Mouse (Mus musculus) CD4-positive helper T cell, adult 2 months (primary cell): Measurements from ENCODE around the gene Gm10320.

Experiments used
- DNase-seq: peaks from one replicate; pipeline ENCODE4 v3.0.0-alpha.2; 2012; ENCODE audit warnings: low read depth, missing footprints, low spot score

The Gm10320 gene

DNA sequence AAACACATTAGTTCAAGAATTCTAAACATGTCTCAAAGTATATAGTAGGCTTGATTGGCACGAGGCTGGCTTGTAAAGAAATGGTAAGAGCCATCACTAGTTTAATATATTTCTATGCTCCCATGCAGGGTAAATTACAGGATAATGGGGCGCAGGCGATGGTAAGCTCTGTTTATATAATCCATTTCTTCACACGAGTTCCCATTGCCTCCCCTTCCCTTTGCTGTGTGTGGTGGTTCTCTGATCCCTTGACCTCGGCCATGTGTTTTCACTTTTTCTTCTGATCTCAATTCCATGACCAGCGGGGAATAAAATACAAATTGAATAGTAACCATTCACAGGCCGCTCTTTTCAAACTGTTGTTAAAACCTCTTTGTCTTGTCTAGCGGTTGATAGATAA lies 11.8 kb upstream of the Gm10320 start:
- DNase-seq, result no peak

DNA sequence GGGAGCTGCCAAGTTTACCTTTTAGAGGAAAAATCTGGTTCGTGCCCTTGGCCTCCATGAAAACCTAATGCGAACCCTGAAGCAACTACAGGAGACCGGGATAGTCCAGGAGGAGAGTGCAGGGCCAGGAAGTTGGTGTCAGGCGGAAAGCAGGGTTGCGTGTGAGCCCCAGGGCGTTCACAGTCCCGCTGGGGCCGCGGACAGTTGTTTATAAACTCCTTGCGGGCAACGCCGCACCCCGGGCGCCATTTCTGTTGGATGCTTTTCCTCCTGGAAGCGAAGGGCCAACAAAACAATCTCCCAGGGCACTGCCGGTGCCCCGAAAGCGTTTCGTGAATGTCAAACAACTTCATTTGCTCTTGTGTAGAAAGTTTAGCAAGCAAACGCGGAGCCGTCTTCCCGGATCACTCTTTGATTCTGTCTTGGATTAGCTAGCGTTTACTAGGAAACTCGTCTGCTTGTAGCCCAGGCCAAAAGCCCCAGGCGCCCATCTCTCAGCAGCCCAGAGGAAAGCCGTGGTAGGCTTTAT lies 11.1 kb upstream of the Gm10320 start:
- no peak for DNase-seq

- no peak for DNase-seq
Measured at GRCm38 (mm10) chr13:98502236-98502812, 10.5 kb upstream of the Gm10320 start.

DNA sequence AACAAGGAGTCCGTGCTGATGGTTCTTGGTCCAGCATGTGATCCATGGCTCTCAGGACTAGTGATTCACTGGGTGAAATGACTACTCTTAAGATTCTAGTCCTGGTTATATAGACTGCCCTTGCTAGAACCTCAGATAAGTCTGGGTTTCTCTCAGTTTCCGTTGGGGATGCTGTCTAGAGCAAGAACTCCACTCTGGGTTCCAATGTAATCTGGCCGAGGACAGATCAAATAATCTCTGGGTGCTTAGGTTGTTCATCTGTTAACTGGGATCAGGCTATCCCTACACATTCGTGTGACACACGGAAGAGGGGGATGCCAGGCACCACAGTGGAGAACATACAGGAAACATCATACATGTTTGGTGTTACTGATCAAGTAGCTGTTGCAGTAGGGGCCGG lies 9.5 kb upstream of the Gm10320 start:
- DNase-seq, result no peak

GRCm38 (mm10) chr13:98500471-98501125 lies 8.8 kb upstream of the Gm10320 start:
- DNase-seq, result no peak

DNA sequence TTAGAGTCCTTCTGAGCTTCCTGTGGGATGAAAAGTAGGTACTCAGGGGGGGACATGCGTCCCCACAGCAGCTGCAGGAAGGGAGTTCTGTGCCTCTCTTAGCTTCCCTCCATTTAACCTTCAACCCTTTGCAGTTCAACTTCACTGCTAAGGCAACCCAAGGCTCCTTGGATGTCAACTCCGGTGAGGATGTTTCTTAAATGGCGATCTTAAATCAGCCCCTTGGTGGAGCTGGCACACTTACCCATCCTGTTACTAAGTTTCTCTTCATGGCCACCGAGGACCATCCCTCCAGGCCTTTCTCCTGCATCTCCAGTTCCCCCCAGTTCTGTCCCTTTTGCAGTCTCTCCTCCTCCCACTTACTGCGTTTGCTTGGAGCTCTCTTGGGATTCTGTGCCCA lies 6.8 kb upstream of the Gm10320 start:
- DNase-seq, result no peak

GRCm38 (mm10) chr13:98498080-98498479 lies 6.3 kb upstream of the Gm10320 start:
- DNase-seq, result no peak

DNA sequence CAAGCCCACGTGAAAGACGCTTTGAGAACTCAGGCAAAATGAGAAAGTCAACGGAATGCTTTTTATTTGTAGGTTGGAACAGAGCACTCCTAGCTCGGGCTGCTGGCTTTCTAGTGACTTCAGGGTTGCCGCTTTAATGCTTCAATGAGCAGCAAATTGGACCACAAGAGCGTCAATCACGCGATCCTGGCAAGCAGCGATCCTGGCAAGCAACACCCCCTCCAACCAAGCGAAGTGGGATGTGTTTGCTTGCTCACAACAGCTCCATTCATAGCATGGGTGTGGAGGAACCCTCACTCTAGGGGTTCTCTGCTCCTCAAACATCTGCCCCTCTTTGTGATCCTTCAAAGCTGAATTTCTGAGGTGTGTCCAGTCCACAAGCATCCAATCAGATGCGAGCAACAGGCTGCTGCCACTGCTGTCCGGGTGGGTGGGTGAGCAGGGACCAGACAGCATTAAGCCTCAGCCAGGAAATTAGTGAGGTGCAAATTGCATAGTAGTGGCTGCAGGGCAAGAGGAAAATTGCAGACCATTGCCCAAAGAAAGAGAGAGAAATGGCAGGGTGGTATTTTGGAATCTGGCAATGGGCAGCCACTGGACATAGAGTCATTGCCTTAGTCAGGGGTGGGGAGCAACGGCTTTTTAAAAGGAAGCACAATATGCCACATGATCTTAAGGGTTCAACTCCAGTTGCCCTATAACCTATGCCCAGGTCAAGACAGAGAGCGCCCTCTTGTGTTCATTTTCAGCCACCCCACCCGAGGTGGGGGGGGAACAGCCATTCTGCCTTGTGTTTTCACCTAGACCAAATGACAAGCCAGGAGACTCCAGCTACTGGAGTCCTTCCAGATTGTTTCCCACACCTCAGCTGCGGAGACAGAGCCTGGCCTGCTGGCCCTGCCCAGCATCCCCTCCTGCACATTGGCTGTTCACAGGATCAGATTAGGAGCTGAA lies 5.4 kb upstream of the Gm10320 start:
- no peak for DNase-seq

- DNase-seq, result no peak
Measured at GRCm38 (mm10) chr13:98494492-98495064, 2.8 kb upstream of the Gm10320 start.

- DNase-seq, result no peak
Measured at GRCm38 (mm10) chr13:98492569-98493255, 911 bp upstream of the Gm10320 start.

- DNase-seq, result no peak
Measured at GRCm38 (mm10) chr13:98486726-98487125, 5.1 kb downstream of the Gm10320 start.

DNA sequence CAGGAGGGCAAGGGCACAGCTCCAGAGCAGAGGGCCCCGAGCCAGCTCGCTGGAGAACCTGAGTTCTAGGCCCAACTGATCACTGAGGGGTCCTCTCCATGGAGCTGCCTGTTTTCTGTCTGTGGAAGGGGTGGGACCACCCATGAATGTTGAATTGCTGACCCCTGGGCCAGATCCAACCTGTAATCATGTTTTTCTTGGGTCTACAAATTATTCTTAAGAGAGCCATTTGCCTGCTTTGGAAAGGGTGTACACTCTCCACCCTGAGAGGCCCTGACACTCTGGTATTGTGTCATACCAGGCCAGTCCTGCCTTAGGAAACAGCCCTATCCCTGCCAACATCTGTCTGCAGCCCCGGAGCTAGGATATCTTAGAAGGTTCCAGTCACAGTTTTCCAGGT lies 5.6 kb downstream of the Gm10320 start:
- no peak for DNase-seq

DNA sequence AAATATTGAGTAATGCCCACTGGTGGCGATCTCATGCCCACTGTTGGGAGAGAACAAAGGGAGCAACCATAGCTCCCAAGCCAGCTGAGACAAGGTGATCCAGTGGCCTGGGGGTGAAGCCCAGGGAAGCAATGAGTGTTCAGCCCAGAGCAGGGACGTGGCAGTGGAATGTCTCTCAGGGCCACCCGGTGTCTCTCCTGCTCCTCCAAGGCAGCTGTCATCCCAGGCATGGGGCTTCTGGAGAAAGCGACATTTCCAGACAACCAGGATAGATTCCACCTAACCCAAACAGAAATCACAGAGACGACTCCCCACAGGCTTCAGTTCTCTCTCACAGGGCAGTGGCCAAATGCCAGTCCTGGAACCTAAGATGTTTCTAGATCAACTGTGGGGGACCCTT lies 6.4 kb downstream of the Gm10320 start:
- DNase-seq, result no peak

- DNase-seq, result no peak
Measured at GRCm38 (mm10) chr13:98477991-98478390, 13.8 kb downstream of the Gm10320 start.

DNA sequence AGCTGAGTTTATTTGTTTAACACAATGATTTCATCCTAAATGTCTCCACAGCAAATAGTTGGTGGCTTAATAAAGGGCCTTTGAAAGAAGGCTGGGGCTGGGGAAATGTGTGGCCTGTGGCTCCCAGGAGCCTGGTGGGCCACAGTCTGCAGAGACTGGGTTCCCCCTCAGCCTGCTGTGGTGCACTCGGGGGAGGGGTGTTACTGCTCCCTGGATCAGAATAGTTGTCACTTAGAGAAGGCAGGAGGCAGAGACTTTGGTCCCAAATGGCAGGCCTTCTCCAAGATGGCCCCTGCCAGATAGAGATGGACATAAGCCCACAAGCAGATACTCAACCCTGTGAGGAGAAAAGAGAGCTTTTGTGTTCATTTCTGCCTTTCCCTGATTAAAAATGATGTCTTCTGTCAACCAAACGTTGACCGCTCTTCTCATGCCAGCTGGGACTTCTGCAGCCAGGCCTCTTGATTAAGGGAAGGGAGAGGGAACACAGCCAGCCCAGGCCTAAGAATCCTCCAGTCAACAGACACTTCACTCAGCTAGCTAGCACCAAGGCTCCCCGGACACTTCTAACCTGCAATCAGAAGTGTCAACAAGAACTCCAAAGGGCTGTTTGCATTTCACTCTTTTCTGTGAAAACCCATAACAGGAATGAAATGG lies 14.8 kb downstream of the Gm10320 start:
- DNase-seq, result no peak

GRCm38 (mm10) chr13:98476175-98476838 lies 15.5 kb downstream of the Gm10320 start:
- no peak for DNase-seq

- DNase-seq, result no peak
Measured at GRCm38 (mm10) chr13:98475681-98476080, 16.1 kb downstream of the Gm10320 start.

- no peak for DNase-seq
Measured at GRCm38 (mm10) chr13:98473034-98473433, 18.8 kb downstream of the Gm10320 start.

- DNase-seq, result no peak
Measured at GRCm38 (mm10) chr13:98471756-98472155, 20.0 kb downstream of the Gm10320 start.

GRCm38 (mm10) chr13:98470321-98470720 lies 21.5 kb downstream of the Gm10320 start:
- DNase-seq, result no peak
